Mouse (Mus musculus) kidney, embryonic 15.5 days (tissue): ENCODE measurements around the gene Nfe2l1. TPM values are rescaled to one million over a fixed set of nuclear protein-coding genes. Genes with fewer than 3 reads are reported as not detected.
"Not testable (repeated sequence)": the region's sequence is repeated elsewhere in the genome, so short reads cannot be mapped to it uniquely, and the experiment has no call there.

Experiments
- ATAC-seq: fragments of 200-750 bp; cut with Nextera tagmentation; replicated peaks from 2 replicates; pipeline ENCODE4 v1.8.0; 2017; ENCODE audit warnings: moderate TSS enrichment; ENCODE audit not compliant: low FRiP score
- H3K27ac ChIP-seq: fragments of 300-500 bp; sonication (generic); 2 replicates; pipeline ENCODE4 v1.5.1; 2015; ENCODE audit warnings: mild to moderate bottlenecking, inconsistent platforms
- H3K27me3 ChIP-seq: fragments of 300-500 bp; sonication (generic); 2 replicates; pipeline ENCODE4 v1.6.1; 2015; ENCODE audit warnings: inconsistent platforms
- H3K36me3 ChIP-seq: fragments of 300-500 bp; sonication (generic); 2 replicates; pipeline ENCODE4 v1.6.1; 2015; ENCODE audit warnings: inconsistent platforms
- H3K4me1 ChIP-seq: fragments of 300-500 bp; sonication (generic); 2 replicates; pipeline ENCODE4 v1.6.1; 2015; ENCODE audit warnings: inconsistent platforms
- H3K4me2 ChIP-seq: fragments of 300-500 bp; sonication (generic); 2 replicates; pipeline ENCODE4 v1.6.1; 2015; ENCODE audit warnings: moderate library complexity, mild to moderate bottlenecking, inconsistent platforms
- H3K4me3 ChIP-seq: fragments of 300-500 bp; sonication (generic); replicated peaks from 2 replicates; pipeline ENCODE4 v1.5.1; 2015; ENCODE audit warnings: mild to moderate bottlenecking, inconsistent platforms
- H3K9ac ChIP-seq: fragments of 300-500 bp; sonication (generic); 2 replicates; pipeline ENCODE4 v1.6.1; 2015; ENCODE audit warnings: mild to moderate bottlenecking, inconsistent platforms
- H3K9me3 ChIP-seq: fragments of 300-500 bp; sonication (generic); replicated peaks from 2 replicates; pipeline ENCODE4 v1.6.1; 2016; ENCODE audit warnings: inconsistent platforms
- WGBS: fragments of 180-500 bp; shearing (Covaris S2); methylation state at CpG from one replicate; pipeline ENCODE4 v1.1.7; 2015; ENCODE audit warnings: mixed read lengths; 5-methylcytosine and 5-hydroxymethylcytosine counted together
- polyA plus RNA-seq: library from polyadenylated mRNA; unstranded; fragments of >200 nt; fragmentation: Nextera tagmentation; extraction: Ambion mirVana; gene quantifications from 2 replicates; pipeline ENCODE4 v1.2.1, GENCODE M21; 2015

Nfe2l1 gene
- polyA plus RNA-seq, 1 experiment from 2014 or later, result 82.1 TPM

GRCm38 (mm10) chr11:96789990-96790389, 39.8 kb downstream of the Nfe2l1 start:
- H3K4me2 ChIP-seq, result peak overlapping the region; percentile 79
- peaks cover 14% of the 10 kb centered on the region for H3K36me3 ChIP-seq
- no peak for ATAC-seq
- WGBS, result 5% methylated on average over 5 of the region's 5 CpGs
- peak overlapping the region; percentile 94 for H3K9ac ChIP-seq
- no peaks in the 10 kb centered on the region for H3K9me3 ChIP-seq
- no peaks in the 10 kb centered on the region for H3K27me3 ChIP-seq
- H3K4me3 ChIP-seq, result peak overlapping the region; percentile 97
- peak overlapping the region; percentile 99 for H3K27ac ChIP-seq
- peaks cover 41% of the 10 kb centered on the region for H3K4me1 ChIP-seq

- peaks cover 41% of the 10 kb centered on the region for H3K4me1 ChIP-seq
- ATAC-seq, result peak; percentile 97
- no peaks in the 10 kb centered on the region for H3K27me3 ChIP-seq
- H3K9ac ChIP-seq, result peak within 1 kb of the TSS; percentile 94
- H3K9me3 ChIP-seq, result no peaks in the 10 kb centered on the region
- peaks cover 14% of the 10 kb centered on the region for H3K36me3 ChIP-seq
- 1% methylated on average over 83 of the region's 93 CpGs for WGBS
- H3K4me2 ChIP-seq, result peak within 1 kb of the TSS; percentile 79
- peak within 1 kb of the TSS; percentile 99 for H3K27ac ChIP-seq
- peak within 1 kb of the TSS; percentile 97 for H3K4me3 ChIP-seq
Measured at GRCm38 (mm10) chr11:96788871-96789795, 40.6 kb downstream of the Nfe2l1 start, which contains the start of gene Cbx1. TSS of gene Cbx1 (plus strand) at chr11:96789127.

- no peak for ATAC-seq
- no peak overlapping the region for H3K4me3 ChIP-seq
- no peaks in the 10 kb centered on the region for H3K9me3 ChIP-seq
- H3K27ac ChIP-seq, result 0 out of 2 replicates have a peak overlapping the region, but pooled peaks have one; percentile 22
- no peak overlapping the region for H3K4me2 ChIP-seq
- WGBS, result 33% methylated on average over 9 of the region's 9 CpGs
- H3K9ac ChIP-seq, result no peak overlapping the region
- H3K27me3 ChIP-seq, result no peaks in the 10 kb centered on the region
- peaks cover 12% of the 10 kb centered on the region for H3K36me3 ChIP-seq
- H3K4me1 ChIP-seq, result peaks cover 24% of the 10 kb centered on the region
Measured at GRCm38 (mm10) chr11:96786731-96787450, 42.9 kb downstream of the Nfe2l1 start.

GRCm38 (mm10) chr11:96784847-96785246, 44.9 kb downstream of the Nfe2l1 start:
- 15% methylated on average over 7 of the region's 7 CpGs for WGBS
- not testable (repeated sequence) for ATAC-seq, H3K9me3 ChIP-seq, H3K9ac ChIP-seq, H3K36me3 ChIP-seq, H3K4me3 ChIP-seq, H3K4me2 ChIP-seq, H3K27ac ChIP-seq, H3K4me1 ChIP-seq, H3K27me3 ChIP-seq

- H3K36me3 ChIP-seq, result no peaks in the 10 kb centered on the region
- no peak overlapping the region for H3K27ac ChIP-seq
- WGBS, result 75% methylated on average over 2 of the region's 2 CpGs
- no peaks in the 10 kb centered on the region for H3K9me3 ChIP-seq
- no peak for ATAC-seq
- peaks cover 6% of the 10 kb centered on the region for H3K4me1 ChIP-seq
- no peak overlapping the region for H3K4me2 ChIP-seq
- no peaks in the 10 kb centered on the region for H3K27me3 ChIP-seq
- no peak overlapping the region for H3K4me3 ChIP-seq
- H3K9ac ChIP-seq, result no peak overlapping the region
Measured at GRCm38 (mm10) chr11:96781425-96781824, 48.3 kb downstream of the Nfe2l1 start.

GRCm38 (mm10) chr11:96780306-96780705, 49.5 kb downstream of the Nfe2l1 start:
- Histone ChIP-seq H3K4me1 (peaks cover 16% of the 10 kb centered on the region), H3K4me2 (no peak overlapping the region), H3K27ac (no peak overlapping the region), H3K9me3 (no peaks in the 10 kb centered on the region), H3K9ac (no peak overlapping the region), H3K27me3 (no peaks in the 10 kb centered on the region), H3K4me3 (no peak overlapping the region), H3K36me3 (no peaks in the 10 kb centered on the region)
- WGBS, result 77% methylated on average over 5 of the region's 5 CpGs
- ATAC-seq, result no peak

- Histone ChIP-seq H3K36me3 (peaks cover 12% of the 10 kb centered on the region), H3K4me3 (peak overlapping the region; percentile 72), H3K4me2 (peak overlapping the region; percentile 82), H3K27ac (peak overlapping the region; percentile 80), H3K4me1 (peaks cover 24% of the 10 kb centered on the region)
- H3K9me3 ChIP-seq, H3K9ac ChIP-seq, H3K27me3 ChIP-seq, ATAC-seq: not testable (repeated sequence)
- WGBS, result 64% methylated on average over 10 of the region's 10 CpGs
Measured at GRCm38 (mm10) chr11:96778061-96778627, 51.6 kb downstream of the Nfe2l1 start.

GRCm38 (mm10) chr11:96776968-96777962, 52.5 kb downstream of the Nfe2l1 start, which contains the start of gene Snx11:
TSS of gene Snx11 (minus strand) at chr11:96777559.
- Histone ChIP-seq H3K9ac (peak within 1 kb of the TSS; percentile 56), H3K27me3 (no peaks in the 10 kb centered on the region), H3K27ac (peak within 1 kb of the TSS; percentile 80), H3K4me2 (peak within 1 kb of the TSS; percentile 82), H3K4me3 (peak within 1 kb of the TSS; percentile 72), H3K9me3 (no peaks in the 10 kb centered on the region), H3K4me1 (peaks cover 24% of the 10 kb centered on the region), H3K36me3 (peaks cover 21% of the 10 kb centered on the region)
- WGBS, result under 1% methylated on average over 59 of the region's 59 CpGs
- peak; percentile 100 for ATAC-seq

- no peak overlapping the region for H3K9ac ChIP-seq
- no peak for ATAC-seq
- H3K9me3 ChIP-seq, result no peaks in the 10 kb centered on the region
- H3K4me1 ChIP-seq, result peaks cover 24% of the 10 kb centered on the region
- no peaks in the 10 kb centered on the region for H3K27me3 ChIP-seq
- H3K4me3 ChIP-seq, result peak overlapping the region; percentile 72
- WGBS, result 28% methylated on average over 3 of the region's 3 CpGs
- peak overlapping the region; percentile 82 for H3K4me2 ChIP-seq
- H3K36me3 ChIP-seq, result peaks cover 33% of the 10 kb centered on the region
- peak overlapping the region; percentile 80; the same call in 1 of the 2 replicates for H3K27ac ChIP-seq
Measured at GRCm38 (mm10) chr11:96776068-96776467, 53.7 kb downstream of the Nfe2l1 start.

GRCm38 (mm10) chr11:96775665-96776064, 54.1 kb downstream of the Nfe2l1 start:
- H3K9ac ChIP-seq, result no peak overlapping the region
- H3K4me3 ChIP-seq, result 0 out of 2 replicates have a peak overlapping the region, but pooled peaks have one; percentile 2
- H3K36me3 ChIP-seq, result peaks cover 37% of the 10 kb centered on the region
- no peak for ATAC-seq
- peaks cover 24% of the 10 kb centered on the region for H3K4me1 ChIP-seq
- no peak overlapping the region for H3K27ac ChIP-seq
- peak overlapping the region; percentile 82; the same call in 1 of the 2 replicates for H3K4me2 ChIP-seq
- H3K27me3 ChIP-seq, result no peaks in the 10 kb centered on the region
- H3K9me3 ChIP-seq, result no peaks in the 10 kb centered on the region
- WGBS, result 55% methylated on average over 7 of the region's 7 CpGs

- ATAC-seq, result no peak
- Histone ChIP-seq H3K9me3 (no peaks in the 10 kb centered on the region), H3K27ac (0 out of 2 replicates have a peak overlapping the region, but pooled peaks have one; percentile 34), H3K27me3 (no peaks in the 10 kb centered on the region), H3K4me2 (0 out of 2 replicates have a peak overlapping the region, but pooled peaks have one; percentile 82), H3K4me1 (peaks cover 24% of the 10 kb centered on the region), H3K4me3 (0 out of 2 replicates have a peak overlapping the region, but pooled peaks have one; percentile 2), H3K36me3 (peaks cover 43% of the 10 kb centered on the region), H3K9ac (no peak overlapping the region)
- 60% methylated on average over 8 of the region's 8 CpGs for whole genome bisulfite sequencing
Measured at GRCm38 (mm10) chr11:96775063-96775462, 54.7 kb downstream of the Nfe2l1 start.
